Mouse (Mus musculus): Measurements from ENCODE around the gene Rps4x.

GRCm38 (mm10) chrX:102157423-102157791 is 31.8 kb downstream of the Rps4x start:
- TF ChIP-seq GATA1 (IDR thresholded peaks at IDR 0.05; ENCODE audit: borderline replicate concordance, low read length) (no peak), FLI1 (IDR thresholded peaks at IDR 0.05; ENCODE audit: low read length) (no peak)

All from megakaryocyte, embryonic 14.5 days (primary cell).